Mouse (Mus musculus) hindbrain, postnatal 0 days (tissue): ENCODE measurements around the gene Adgrl3. TPM values are rescaled to one million over a fixed set of nuclear protein-coding genes. Genes with fewer than 3 reads are reported as not detected.

ENCODE experiments used
- ATAC-seq: fragments of 200-750 bp; cut with Nextera tagmentation; 2 replicates; pipeline ENCODE4 v1.8.0; 2017; ENCODE audit warnings: mild to moderate bottlenecking, moderate TSS enrichment, moderate library complexity
- DNase-seq: peaks from one replicate; pipeline ENCODE4 v3.0.0-alpha.2; 2015; ENCODE audit warnings: low spot score
- H3K27ac ChIP-seq: fragments of 300-500 bp; sonication (generic); 2 replicates; pipeline ENCODE4 v1.5.1; 2014; ENCODE audit warnings: mild to moderate bottlenecking
- H3K27me3 ChIP-seq: fragments of 300-500 bp; sonication (generic); 2 replicates; pipeline ENCODE4 v1.6.1; 2014; ENCODE audit warnings: low read length, mixed read lengths; ENCODE audit not compliant: insufficient read depth
- H3K36me3 ChIP-seq: fragments of 300-500 bp; sonication (generic); 2 replicates; pipeline ENCODE4 v1.6.1; 2014; ENCODE audit warnings: low read length, mixed read lengths; ENCODE audit not compliant: insufficient read depth
- H3K4me1 ChIP-seq: fragments of 300-500 bp; sonication (generic); 2 replicates; pipeline ENCODE4 v1.6.1; 2014; ENCODE audit warnings: antibody characterized with exemption, low read length, mixed read lengths; ENCODE audit not compliant: insufficient read depth
- H3K4me2 ChIP-seq: fragments of 300-500 bp; sonication (generic); 2 replicates; pipeline ENCODE4 v1.6.1; 2014; ENCODE audit warnings: low read depth, mild to moderate bottlenecking, low read length, moderate library complexity, mixed read lengths
- H3K4me3 ChIP-seq: fragments of 300-500 bp; sonication (generic); 2 replicates; pipeline ENCODE4 v1.5.1; 2014; ENCODE audit warnings: low read length
- H3K9ac ChIP-seq: fragments of 300-500 bp; sonication (generic); replicated peaks from 2 replicates; pipeline ENCODE4 v1.6.1; 2014; ENCODE audit warnings: mild to moderate bottlenecking, low read length, moderate library complexity, mixed read lengths
- H3K9me3 ChIP-seq: fragments of 300-500 bp; sonication (generic); 2 replicates; pipeline ENCODE4 v1.6.1; 2016; ENCODE audit warnings: low read length, mixed read lengths
- CTCF ChIP-seq: IDR thresholded peaks from 2 replicates; pipeline ENCODE4 v1.5.1; 2016; ENCODE audit warnings: antibody characterized with exemption, control low read depth, low read depth
- WGBS: fragments of 180-500 bp; shearing (Covaris S2); extraction: QIAGEN DNeasy Blood & Tissue Kit; methylation state at CpG from one replicate; pipeline ENCODE4 v1.1.7; 2014; 5-methylcytosine and 5-hydroxymethylcytosine counted together
- polyA plus RNA-seq: library from polyadenylated mRNA; unstranded; fragments of >200 nt; fragmentation: Nextera tagmentation; extraction: Ambion mirVana; gene quantifications from 2 replicates; pipeline ENCODE4 v1.2.1, GENCODE M21; 2015
- total RNA-seq: library from RNA; depleted of rRNA; stranded (reverse); fragments of >200 nt; gene quantifications from 2 replicates; pipeline ENCODE4 v1.2.3, GENCODE M21; 2014

The Adgrl3 gene
- total and polyA plus RNA-seq, 2 experiments from 2014 or later: 52.7 to 186 TPM

DNA sequence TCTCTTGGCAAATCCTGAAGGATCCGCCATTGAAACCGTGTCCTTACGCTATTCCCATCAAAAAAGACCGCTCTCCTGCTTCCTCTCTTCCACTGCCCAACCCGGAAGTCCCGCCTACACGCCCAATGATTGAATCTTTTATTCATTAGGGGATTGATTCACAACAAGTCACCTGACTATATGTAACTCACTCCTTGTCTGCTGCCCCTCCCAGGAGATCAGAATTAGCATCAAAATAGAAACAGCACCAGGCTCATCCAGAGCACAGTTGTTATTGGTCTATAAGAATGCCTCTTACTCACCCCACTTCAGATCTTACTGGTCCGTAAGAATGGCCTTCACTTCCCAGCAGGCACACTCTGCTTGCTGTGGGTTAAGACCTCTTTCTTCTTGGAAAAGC is 536.1 kb downstream of the Adgrl3 start:
- no peak for TF ChIP-seq CTCF
- 65% methylated on average over 8 of the region's 8 CpGs for WGBS
- H3K27ac ChIP-seq: no peak overlapping the region
- H3K36me3 ChIP-seq: no peaks in the 10 kb centered on the region
- H3K4me2 ChIP-seq: no peak overlapping the region
- H3K9me3 ChIP-seq: no peaks in the 10 kb centered on the region
- DNase-seq: peak; percentile 34
- peak; percentile 72; the same call in 1 of the 2 replicates for ATAC-seq
- H3K4me3 ChIP-seq: no peak overlapping the region
- H3K27me3 ChIP-seq: no peaks in the 10 kb centered on the region
- no peaks in the 10 kb centered on the region; the same call in 1 of the 2 replicates for H3K4me1 ChIP-seq
- H3K9ac ChIP-seq: no peak overlapping the region

DNA sequence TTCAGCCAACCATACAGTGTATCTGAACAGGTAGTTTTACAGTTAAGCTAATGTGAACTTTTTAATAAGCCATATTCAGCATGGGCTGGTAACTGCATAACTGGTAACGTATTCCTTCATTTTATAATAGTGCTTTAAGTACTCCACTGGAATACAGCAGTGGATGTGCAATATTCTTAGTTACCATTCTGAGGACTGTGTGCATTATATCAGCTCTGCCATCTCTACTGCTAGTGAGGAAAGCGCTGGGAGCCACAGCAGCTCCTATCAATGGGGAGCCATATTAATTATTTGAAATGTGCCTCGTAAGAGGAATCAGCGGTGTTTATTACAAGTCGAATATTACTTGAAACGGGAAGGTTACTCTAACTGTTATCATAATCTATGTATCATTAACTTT is 539.0 kb downstream of the Adgrl3 start:
- H3K9me3 ChIP-seq: no peaks in the 10 kb centered on the region
- no peaks in the 10 kb centered on the region for H3K27me3 ChIP-seq
- no peak for TF ChIP-seq CTCF
- no peak overlapping the region for H3K9ac ChIP-seq
- DNase-seq: no peak
- H3K36me3 ChIP-seq: no peaks in the 10 kb centered on the region
- no peak overlapping the region for H3K4me2 ChIP-seq
- no peak overlapping the region for H3K27ac ChIP-seq
- H3K4me3 ChIP-seq: no peak overlapping the region
- no peaks in the 10 kb centered on the region; the same call in 1 of the 2 replicates for H3K4me1 ChIP-seq
- ATAC-seq: no peak
- 83% methylated on average over 6 of the region's 6 CpGs for WGBS

DNA sequence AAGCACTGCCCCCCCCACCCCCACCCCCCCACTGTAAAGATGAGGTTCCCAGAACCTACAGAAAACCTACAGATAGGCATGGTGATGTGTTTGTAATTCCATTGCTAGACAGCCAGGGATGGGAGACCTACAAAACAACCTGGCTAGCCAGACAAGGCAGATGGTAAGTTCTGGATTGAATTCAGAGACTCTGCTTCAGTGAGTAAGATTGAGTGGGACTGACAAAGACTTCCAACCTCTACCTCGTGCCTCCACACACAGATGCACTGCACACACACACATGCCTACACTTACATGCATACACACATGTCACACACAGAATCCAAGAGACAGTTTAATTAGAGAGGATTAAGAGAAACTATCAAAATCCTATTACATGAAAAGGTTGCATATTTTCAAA is 544.4 kb downstream of the Adgrl3 start:
- Histone ChIP-seq H3K9me3 (no peaks in the 10 kb centered on the region), H3K27me3 (no peaks in the 10 kb centered on the region), H3K4me2 (no peak overlapping the region), H3K9ac (no peak overlapping the region), H3K27ac (no peak overlapping the region), H3K4me1 (no peaks in the 10 kb centered on the region), H3K36me3 (no peaks in the 10 kb centered on the region), H3K4me3 (no peak overlapping the region)
- TF ChIP-seq CTCF: no peak
- ATAC-seq (no peak), DNase-seq (no peak)
- 48% methylated on average over 1 of the region's 1 CpGs for WGBS

DNA sequence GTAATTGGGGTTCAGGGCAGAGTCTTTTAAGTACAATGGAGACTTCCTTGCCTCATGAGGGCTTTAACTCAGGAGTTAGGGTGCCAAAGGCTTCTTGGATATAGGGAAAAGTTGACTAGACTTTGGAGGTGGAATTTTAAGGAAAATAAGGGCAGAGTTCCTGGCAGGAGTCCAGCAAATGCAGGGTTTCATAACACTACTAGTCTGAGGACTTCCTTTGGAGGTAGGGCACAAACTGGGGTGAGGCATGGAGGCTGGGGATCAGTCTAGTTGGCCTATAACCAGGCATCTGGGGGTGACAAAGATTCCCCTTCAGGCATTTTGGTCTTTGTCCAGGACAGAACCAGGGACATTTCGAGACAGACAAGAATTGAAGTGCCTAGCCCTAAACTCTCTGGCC is 546.6 kb downstream of the Adgrl3 start:
- WGBS: 64% methylated on average over 1 of the region's 1 CpGs
- Histone ChIP-seq H3K27me3 (no peaks in the 10 kb centered on the region), H3K4me3 (no peak overlapping the region), H3K4me2 (no peak overlapping the region), H3K9me3 (no peaks in the 10 kb centered on the region), H3K9ac (no peak overlapping the region), H3K4me1 (no peaks in the 10 kb centered on the region), H3K27ac (no peak overlapping the region), H3K36me3 (no peaks in the 10 kb centered on the region)
- ATAC-seq (no peak), DNase-seq (no peak)
- no peak for TF ChIP-seq CTCF

DNA sequence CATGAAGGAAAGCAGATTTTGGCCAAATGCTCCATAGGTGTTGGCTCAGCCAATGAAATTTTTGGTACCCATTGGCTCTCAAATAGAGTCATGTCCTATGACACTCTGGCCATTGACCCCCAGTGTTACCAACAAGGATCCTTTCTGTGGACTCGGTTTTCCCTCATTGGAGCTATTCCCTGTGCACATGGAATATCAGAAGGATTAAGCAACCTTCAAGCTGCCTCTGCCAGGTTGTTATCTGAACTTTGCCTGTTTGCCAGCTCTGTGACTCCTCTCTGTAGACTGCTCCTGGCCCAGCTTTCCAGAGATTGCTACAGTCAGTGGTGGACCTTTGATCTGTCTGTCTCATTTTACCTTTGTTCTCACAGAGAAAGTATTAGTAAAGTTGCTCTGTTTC is 548.8 kb downstream of the Adgrl3 start:
- Histone ChIP-seq H3K4me1 (no peaks in the 10 kb centered on the region), H3K36me3 (no peaks in the 10 kb centered on the region), H3K9ac (no peak overlapping the region), H3K27me3 (no peaks in the 10 kb centered on the region), H3K9me3 (no peaks in the 10 kb centered on the region), H3K27ac (no peak overlapping the region), H3K4me2 (no peak overlapping the region), H3K4me3 (no peak overlapping the region)
- DNase-seq (no peak), ATAC-seq (no peak)
- 70% methylated on average over 1 of the region's 1 CpGs for WGBS
- no peak for TF ChIP-seq CTCF

DNA sequence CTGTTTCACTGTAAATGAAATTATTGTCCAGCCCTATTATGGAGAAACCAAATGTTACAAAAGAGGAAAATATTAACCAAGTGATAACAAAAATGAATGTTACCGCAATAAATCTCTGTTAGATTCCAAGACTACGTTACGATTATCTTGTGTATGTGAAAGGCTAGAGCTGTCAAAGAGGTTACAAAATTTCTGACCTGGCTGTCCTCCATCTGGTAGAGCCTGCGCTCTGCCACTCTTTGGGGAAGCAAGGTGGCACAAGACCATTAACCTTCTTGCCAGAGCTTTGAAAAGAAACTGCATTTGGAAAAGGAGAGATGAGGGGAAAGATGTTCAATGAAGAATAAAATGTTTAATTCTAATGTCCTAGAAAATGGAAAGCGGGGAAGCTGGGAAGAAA is 562.9 kb downstream of the Adgrl3 start:
- DNase-seq (no peak), ATAC-seq (no peak)
- Histone ChIP-seq H3K4me1 (no peaks in the 10 kb centered on the region), H3K4me3 (no peak overlapping the region), H3K27me3 (no peaks in the 10 kb centered on the region), H3K9ac (no peak overlapping the region), H3K9me3 (no peaks in the 10 kb centered on the region), H3K36me3 (no peaks in the 10 kb centered on the region), H3K4me2 (no peak overlapping the region), H3K27ac (no peak overlapping the region)
- WGBS: 67% methylated on average over 5 of the region's 5 CpGs
- no peak for TF ChIP-seq CTCF

DNA sequence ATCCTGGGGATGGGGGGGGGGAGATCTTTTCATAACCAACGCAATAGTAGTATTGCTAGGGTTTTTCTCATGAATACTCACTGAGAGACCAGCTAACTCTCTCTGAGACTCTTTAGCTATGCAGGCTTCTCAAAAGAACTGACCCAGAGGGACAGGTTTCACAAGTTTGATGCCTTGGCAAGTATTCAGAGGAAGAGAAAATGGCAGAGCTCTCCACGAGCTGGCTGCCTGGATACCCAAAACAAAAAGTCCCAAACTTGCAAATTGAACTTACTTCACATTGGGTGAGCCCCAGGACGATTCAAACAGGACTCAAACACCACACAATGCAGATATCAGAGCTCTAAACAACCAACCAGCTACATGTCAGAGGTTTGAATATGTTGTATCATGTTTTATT is 563.5 kb downstream of the Adgrl3 start:
- no peak for DNase-seq
- ATAC-seq: 0 out of 2 replicates have a peak, but pooled peaks have one; percentile 5
- H3K4me1 ChIP-seq: no peaks in the 10 kb centered on the region
- no peak overlapping the region for H3K27ac ChIP-seq
- no peaks in the 10 kb centered on the region for H3K36me3 ChIP-seq
- H3K9ac ChIP-seq: no peak overlapping the region
- H3K9me3 ChIP-seq: no peaks in the 10 kb centered on the region
- H3K27me3 ChIP-seq: no peaks in the 10 kb centered on the region
- H3K4me2 ChIP-seq: no peak overlapping the region
- TF ChIP-seq CTCF: no peak
- no peak overlapping the region for H3K4me3 ChIP-seq
- WGBS: 19% methylated on average over 3 of the region's 3 CpGs

DNA sequence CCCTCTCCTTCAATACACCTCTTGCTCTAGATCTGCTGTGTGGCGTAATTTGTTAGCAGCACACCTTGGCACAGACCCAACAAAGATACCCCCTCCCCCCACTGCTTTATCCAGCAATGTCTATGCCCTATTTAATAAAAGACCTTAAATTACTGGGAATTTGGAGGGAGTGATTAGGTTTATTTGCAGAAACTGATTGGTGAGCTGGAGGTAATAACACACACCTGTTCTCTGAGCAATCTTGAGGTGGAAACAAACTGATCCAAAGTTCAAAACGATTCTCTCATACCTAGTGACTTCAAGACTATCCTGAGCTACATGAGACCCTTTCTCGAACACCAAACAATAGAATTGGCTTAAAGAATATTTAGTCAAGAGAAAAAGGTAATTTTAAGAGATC is 565.0 kb downstream of the Adgrl3 start:
- 76% methylated on average over 3 of the region's 3 CpGs for WGBS
- TF ChIP-seq CTCF: no peak
- H3K9me3 ChIP-seq: no peaks in the 10 kb centered on the region
- ATAC-seq (no peak), DNase-seq (no peak)
- no peaks in the 10 kb centered on the region for H3K36me3 ChIP-seq
- no peaks in the 10 kb centered on the region for H3K4me1 ChIP-seq
- no peak overlapping the region for H3K4me2 ChIP-seq
- no peak overlapping the region for H3K4me3 ChIP-seq
- H3K27ac ChIP-seq: no peak overlapping the region
- H3K27me3 ChIP-seq: no peaks in the 10 kb centered on the region
- no peak overlapping the region for H3K9ac ChIP-seq
